Mouse (Mus musculus): ENCODE results near the gene Trim17. TPM values are rescaled to one million over a fixed set of nuclear protein-coding genes. Genes with fewer than 3 reads are reported as not detected.
"Not testable (repeated sequence)": the region's sequence is repeated elsewhere in the genome, so short reads cannot be mapped to it uniquely, and the experiment has no call there.

Gene Trim17
- total RNA-seq, 1 experiment from 2014 or later, result not detected

GRCm38 (mm10) chr11:58947306-58947705, 7.2 kb upstream of the Trim17 start:
- ATAC-seq (replicated peaks; ENCODE audit: low read depth, poor library complexity, severe bottlenecking), result no peak

- ATAC-seq (replicated peaks; ENCODE audit: low read depth, poor library complexity, severe bottlenecking), result no peak; the same call in 1 of the 2 replicates
These were observed 6.5 kb upstream of the Trim17 start for GRCm38 (mm10) chr11:58947798-58948528.

GRCm38 (mm10) chr11:58948542-58949479, 5.7 kb upstream of the Trim17 start, which contains the start of gene Hist3h2ba:
Gene Hist3h2ba (plus strand): TSS chr11:58948920.
- ATAC-seq (replicated peaks; ENCODE audit: low read depth, poor library complexity, severe bottlenecking), result peak; percentile 80

GRCm38 (mm10) chr11:58949480-58950431, 4.7 kb upstream of the Trim17 start:
- ATAC-seq (replicated peaks; ENCODE audit: low read depth, poor library complexity, severe bottlenecking), result no peak

- ATAC-seq (replicated peaks; ENCODE audit: low read depth, poor library complexity, severe bottlenecking), result no peak
These were observed 3.3 kb upstream of the Trim17 start for GRCm38 (mm10) chr11:58951210-58951609.

- ATAC-seq (replicated peaks; ENCODE audit: low read depth, poor library complexity, severe bottlenecking), result no peak
These were observed 925 bp upstream of the Trim17 start for GRCm38 (mm10) chr11:58953351-58954169.

- ATAC-seq (replicated peaks; ENCODE audit: low read depth, poor library complexity, severe bottlenecking), result not testable (repeated sequence)
These were observed 390 bp upstream of the Trim17 start for GRCm38 (mm10) chr11:58954170-58954419.

- ATAC-seq (replicated peaks; ENCODE audit: low read depth, poor library complexity, severe bottlenecking), result peak; percentile 15; the same call in 1 of the 2 replicates
These were observed 820 bp downstream of the Trim17 start for GRCm38 (mm10) chr11:58955143-58955867.

- no peak for ATAC-seq (replicated peaks; ENCODE audit: low read depth, poor library complexity, severe bottlenecking)
These were observed 1.4 kb downstream of the Trim17 start for GRCm38 (mm10) chr11:58955868-58956257.

- ATAC-seq (replicated peaks; ENCODE audit: low read depth, poor library complexity, severe bottlenecking), result no peak
These were observed 2.9 kb downstream of the Trim17 start for GRCm38 (mm10) chr11:58957226-58957914.

GRCm38 (mm10) chr11:58958536-58958935, 4.1 kb downstream of the Trim17 start:
- no peak for ATAC-seq (replicated peaks; ENCODE audit: low read depth, poor library complexity, severe bottlenecking)

- 0 out of 2 replicates have a peak, but pooled peaks have one; percentile 0 for ATAC-seq (replicated peaks; ENCODE audit: low read depth, poor library complexity, severe bottlenecking)
These were observed 4.8 kb downstream of the Trim17 start for GRCm38 (mm10) chr11:58959186-58959825.

- ATAC-seq (replicated peaks; ENCODE audit: low read depth, poor library complexity, severe bottlenecking), result peak; percentile 74
These were observed 5.5 kb downstream of the Trim17 start for GRCm38 (mm10) chr11:58959921-58960465.

- no peak for ATAC-seq (replicated peaks; ENCODE audit: low read depth, poor library complexity, severe bottlenecking)
These were observed 7.1 kb downstream of the Trim17 start for GRCm38 (mm10) chr11:58961364-58962177.

- ATAC-seq (replicated peaks; ENCODE audit: low read depth, poor library complexity, severe bottlenecking), result no peak
These were observed 9.1 kb downstream of the Trim17 start for GRCm38 (mm10) chr11:58963543-58963942.

- ATAC-seq (replicated peaks; ENCODE audit: low read depth, poor library complexity, severe bottlenecking), result no peak
These were observed 9.7 kb downstream of the Trim17 start for GRCm38 (mm10) chr11:58964216-58964615.

All from common myeloid progenitor, adult 5-6 weeks (primary cell).